ENCODE assay signal across 9 mouse cellular contexts in the genomic region with DNA sequence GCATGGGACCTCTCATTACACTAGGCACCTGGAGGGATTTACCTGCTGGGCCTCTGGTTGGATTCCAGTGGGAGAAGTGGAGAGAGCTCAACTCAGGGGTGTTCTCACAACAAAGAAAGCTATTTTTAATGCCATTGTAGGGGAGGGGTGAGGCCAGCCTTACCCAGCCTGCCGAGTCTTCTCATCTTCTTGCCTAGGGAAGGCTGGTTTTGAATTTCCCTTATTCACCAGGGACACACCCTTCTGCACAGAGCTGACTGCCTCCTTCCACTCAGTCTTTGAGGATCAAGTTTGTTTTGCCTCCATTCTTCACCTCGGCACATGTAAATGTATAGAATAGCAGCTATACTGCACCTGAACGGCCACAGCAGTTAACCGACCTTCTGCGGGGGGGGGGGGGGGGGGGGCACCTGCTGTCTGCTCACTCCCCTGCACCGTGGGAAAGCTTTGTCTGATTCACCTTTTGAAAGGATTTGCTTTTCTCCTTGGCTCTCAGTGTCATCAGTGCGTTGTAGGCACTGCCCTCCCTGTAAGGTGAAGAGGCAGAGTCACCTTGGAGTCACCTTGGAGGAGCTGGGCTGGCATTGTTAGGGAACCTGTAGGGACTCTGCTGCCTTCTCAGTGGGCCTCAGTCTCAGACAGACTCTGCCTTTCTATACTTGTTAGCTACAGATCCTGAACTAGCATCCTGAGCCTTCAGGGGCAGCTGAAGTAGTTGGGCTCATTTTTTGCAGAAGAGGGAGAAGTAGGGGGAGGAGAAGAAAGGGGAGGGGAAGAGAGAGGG. TPM values are rescaled to one million over a fixed set of nuclear protein-coding genes. Genes with fewer than 3 reads are reported as not detected.
DNase-seq lines count a peak whose midpoint lies in the region; ATAC-seq and TF ChIP-seq lines count a peak whose summit lies in the region.
"Had no signal": no experiment of that assay in that cellular context is flagged by ENCODE, and none has a peak within 500 bp of the region (broad histone marks: within the 10 kb centered on the region; RNA-seq: fewer than 3 reads in every experiment).

No protein-coding gene starts in this region.

- no peak for TF ChIP-seq POLR2A in myocyte (IDR thresholded peaks at IDR 0.05; ENCODE audit: insufficient read length, low read depth)

- no peaks in the 10 kb centered on the region for H3K9me3 ChIP-seq in heart, embryonic 16.5 days (replicated peaks; ENCODE audit: control insufficient read depth, low read length)
- H3K9me3 ChIP-seq in embryonic facial prominence, embryonic 10.5 days, result no peaks in the 10 kb centered on the region
- H3K9me3 ChIP-seq in hindbrain, embryonic 12.5 days (replicated peaks), result no peaks in the 10 kb centered on the region

- WGBS in heart, embryonic 16.5 days, result 24% methylated on average over 7 of the region's 7 CpGs
- 9% methylated on average over 7 of the region's 7 CpGs for WGBS in embryonic facial prominence, embryonic 10.5 days
- WGBS in hindbrain, embryonic 12.5 days, result 15% methylated on average over 7 of the region's 7 CpGs

- H3K4me3 ChIP-seq in heart, embryonic 16.5 days (ENCODE audit: low read length), result no peak overlapping the region
- H3K4me3 ChIP-seq in embryonic facial prominence, embryonic 10.5 days, result peak overlapping the region; percentile 35; the same call in 1 of the 2 replicates
- no peak overlapping the region for H3K4me3 ChIP-seq in hindbrain, embryonic 12.5 days
- H3K4me3 ChIP-seq in myocyte, result no peak overlapping the region

- 0 out of 2 replicates have a peak overlapping the region, but pooled peaks have one; percentile 22 for H3K9ac ChIP-seq in heart, embryonic 16.5 days (ENCODE audit: low read length)
- H3K9ac ChIP-seq in hindbrain, embryonic 12.5 days, result no peak overlapping the region

- H3ac ChIP-seq in myocyte (ENCODE audit: control insufficient read depth, insufficient read length), result no peak overlapping the region

- no peaks in the 10 kb centered on the region for H3K79me2 ChIP-seq in myocyte (ENCODE audit: control insufficient read depth, insufficient read depth)

- no peaks in the 10 kb centered on the region; the same call in 1 of the 2 replicates for H3K27me3 ChIP-seq in heart, embryonic 16.5 days (ENCODE audit: control insufficient read depth, insufficient read depth, low read length)
- H3K27me3 ChIP-seq in embryonic facial prominence, embryonic 10.5 days (replicated peaks; ENCODE audit: low read depth, poor library complexity, severe bottlenecking), result peaks cover 25% of the 10 kb centered on the region
- 0 out of 2 replicates have a peak, but pooled peaks cover 6% of the 10 kb centered on the region for H3K27me3 ChIP-seq in hindbrain, embryonic 12.5 days
- no peaks in the 10 kb centered on the region for H3K27me3 ChIP-seq in myocyte (ENCODE audit: control insufficient read depth, insufficient read depth, insufficient read length)

- DNase-seq in heart, adult 8-10 months (ENCODE audit: low spot score), result no peak
- peak; percentile 24 for DNase-seq in embryonic facial prominence, embryonic 10.5 days (ENCODE audit: low spot score)
- no peak for DNase-seq in adrenal gland, adult 2 months
- no peak for DNase-seq in adrenal gland, postnatal 25 days
- no peak for DNase-seq in retina, embryonic 14.5 days (ENCODE audit: low spot score)
- DNase-seq: cerebellum, adult 18-20 months had no signal

- no peak overlapping the region for H3K27ac ChIP-seq in heart, embryonic 16.5 days (ENCODE audit: low read length)
- peak overlapping the region; percentile 72 for H3K27ac ChIP-seq in embryonic facial prominence, embryonic 10.5 days (replicated peaks)
- 0 out of 2 replicates have a peak overlapping the region, but pooled peaks have one; percentile 23 for H3K27ac ChIP-seq in hindbrain, embryonic 12.5 days

- H3K4me1 ChIP-seq in heart, embryonic 16.5 days (ENCODE audit: control insufficient read depth, insufficient read depth, low read length), result peaks cover 16% of the 10 kb centered on the region
- H3K4me1 ChIP-seq in embryonic facial prominence, embryonic 10.5 days, result peaks cover 44% of the 10 kb centered on the region
- peaks cover 17% of the 10 kb centered on the region for H3K4me1 ChIP-seq in hindbrain, embryonic 12.5 days

- ATAC-seq in heart, embryonic 16.5 days (replicated peaks; ENCODE audit: extremely low read depth, insufficient read depth, low FRiP score), result no peak; the same call in 1 of the 2 replicates
- ATAC-seq in hindbrain, embryonic 12.5 days (ENCODE audit: low FRiP score), result 0 out of 2 replicates have a peak, but pooled peaks have one; percentile 43

- no peaks in the 10 kb centered on the region for H3K36me3 ChIP-seq in heart, embryonic 16.5 days (ENCODE audit: control insufficient read depth, insufficient read depth)
- H3K36me3 ChIP-seq in embryonic facial prominence, embryonic 10.5 days (replicated peaks), result no peaks in the 10 kb centered on the region
- no peaks in the 10 kb centered on the region for H3K36me3 ChIP-seq in hindbrain, embryonic 12.5 days
- H3K36me3 ChIP-seq in myocyte (ENCODE audit: control insufficient read depth, insufficient read depth), result no peaks in the 10 kb centered on the region

- no peak overlapping the region for H3K4me2 ChIP-seq in heart, embryonic 16.5 days (ENCODE audit: low read depth, low read length)
- peak overlapping the region; percentile 46 for H3K4me2 ChIP-seq in hindbrain, embryonic 12.5 days (replicated peaks)
- H3K4me2 ChIP-seq in myocyte (ENCODE audit: low read depth), result peak overlapping the region; percentile 49

TF ChIP-seq in myocyte, 11 proteins besides CTCF, POLR2A, EP300 and RAD21:
- TF ChIP-seq MYOG (IDR thresholded peaks at IDR 0.05; ENCODE audit: control insufficient read depth in 1 of 3, insufficient read depth in 1 of 3, insufficient read length in 2 of 3, low read depth in 2 of 3) (no peak), TCF12 (IDR thresholded peaks at IDR 0.05; ENCODE audit: insufficient read depth, poor library complexity, severe bottlenecking) (no peak), POLR2AphosphoS2 (IDR thresholded peaks at IDR 0.05; ENCODE audit: insufficient read length, low read depth) (no peak), MAX (IDR thresholded peaks at IDR 0.05; ENCODE audit: low read depth) (no peak), USF1 (IDR thresholded peaks at IDR 0.05; ENCODE audit: low read depth) (no peak), CEBPB (IDR thresholded peaks at IDR 0.05; ENCODE audit: insufficient read depth, poor library complexity, severe bottlenecking) (no peak), SRF (IDR thresholded peaks at IDR 0.05; ENCODE audit: control insufficient read depth, insufficient read length, low read depth) (no peak), REST (IDR thresholded peaks at IDR 0.05; ENCODE audit: insufficient read depth, insufficient read length) (no peak), MYOD1 (IDR thresholded peaks at IDR 0.05; ENCODE audit: control insufficient read depth in 1 of 3, insufficient read length in 2 of 3, low read depth in 2 of 3) (no peak), E2F4 (IDR thresholded peaks at IDR 0.05; ENCODE audit: insufficient read depth) (no peak), TCF3 (IDR thresholded peaks at IDR 0.05; ENCODE audit: insufficient read length, low read depth) (no peak)

RNA-seq across cellular contexts. Expression of gene Parva, which starts 10.4 kb away (rescaled TPM):
- polyA plus RNA-seq in heart, embryonic 16.5 days (2015; fragmentation: Nextera tagmentation; extraction: Ambion mirVana), result 65.8 and 75.1 TPM in 2 replicates
- total RNA-seq in heart, adult 8-10 months (2022), result 10 to 100 TPM; 42.6 to 46.1 (median 44.5) TPM
- polyA plus RNA-seq in embryonic facial prominence, embryonic 10.5 days (2016; fragmentation: Nextera tagmentation; extraction: Ambion mirVana), result 62.7 and 70.3 TPM in 2 replicates
- polyA plus RNA-seq in hindbrain, embryonic 12.5 days (2016; fragmentation: Nextera tagmentation; extraction: Ambion mirVana), result 66.2 and 74.8 TPM in 2 replicates
- 78.3 TPM for polyA plus RNA-seq in myocyte (2012; fragmentation: generic; extraction: Trizol)
- 10 to 100 TPM; 87.9 to 93.4 TPM for total RNA-seq in adrenal gland, adult 2 months (2021)
- polyA plus RNA-seq in adrenal gland, adult 2 months (2012; rRNA removed), result 20.0 and 32.7 TPM in 2 replicates
- total RNA-seq in adrenal gland, postnatal 25 days (2021), result 89.8 and 98.3 TPM in 2 replicates
